Mouse (Mus musculus): ENCODE measurements around the gene Add2. TPM values are rescaled to one million over a fixed set of nuclear protein-coding genes. Genes with fewer than 3 reads are reported as not detected.

The Add2 gene
- polyA plus RNA-seq, 1 experiment from 2014 or later: 8.0 TPM

DNA sequence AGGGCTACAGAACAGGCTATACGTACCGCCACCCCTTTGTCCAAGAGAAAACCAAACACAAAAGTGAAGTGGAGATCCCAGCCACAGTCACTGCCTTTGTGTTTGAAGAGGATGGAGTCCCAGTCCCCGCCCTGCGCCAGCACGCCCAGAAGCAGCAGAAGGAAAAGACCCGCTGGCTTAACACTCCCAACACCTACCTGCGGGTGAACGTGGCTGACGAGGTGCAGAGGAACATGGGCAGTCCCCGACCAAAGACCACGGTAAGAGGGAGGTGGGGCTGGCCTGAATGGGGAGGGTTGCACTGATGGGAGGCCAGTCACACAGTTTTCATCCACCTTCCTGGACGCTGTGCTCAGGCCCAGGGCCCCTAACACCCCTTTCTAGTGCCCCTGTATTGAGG lies 77.6 kb downstream of the Add2 start:
- WGBS: 70% methylated on average over 12 of the region's 12 CpGs
- H3K4me2 ChIP-seq (ENCODE audit: low read depth, low read length): no peak overlapping the region
- no peaks in the 10 kb centered on the region for H3K9me3 ChIP-seq (ENCODE audit: control insufficient read depth, low read length)
- no peaks in the 10 kb centered on the region for H3K4me1 ChIP-seq (ENCODE audit: control insufficient read depth, insufficient read depth, low read length)
- H3K36me3 ChIP-seq (ENCODE audit: control insufficient read depth, insufficient read depth, low read length): no peaks in the 10 kb centered on the region
- no peaks in the 10 kb centered on the region for H3K27me3 ChIP-seq (replicated peaks; ENCODE audit: control insufficient read depth, insufficient read depth, low read length)
- no peak for ATAC-seq
- H3K4me3 ChIP-seq (ENCODE audit: low read length): no peak overlapping the region
- H3K27ac ChIP-seq (ENCODE audit: low read length): no peak overlapping the region
- no peak overlapping the region for H3K9ac ChIP-seq (ENCODE audit: low read depth, low read length)

GRCm38 (mm10) chr6:86107101-86107500 lies 78.6 kb downstream of the Add2 start:
- 91% methylated on average over 4 of the region's 4 CpGs for WGBS
- Histone ChIP-seq H3K9ac (ENCODE audit: low read depth, low read length) (no peak overlapping the region), H3K4me1 (ENCODE audit: control insufficient read depth, insufficient read depth, low read length) (no peaks in the 10 kb centered on the region), H3K27ac (ENCODE audit: low read length) (no peak overlapping the region), H3K4me2 (ENCODE audit: low read depth, low read length) (no peak overlapping the region), H3K9me3 (ENCODE audit: control insufficient read depth, low read length) (no peaks in the 10 kb centered on the region), H3K4me3 (ENCODE audit: low read length) (no peak overlapping the region), H3K36me3 (ENCODE audit: control insufficient read depth, insufficient read depth, low read length) (no peaks in the 10 kb centered on the region), H3K27me3 (replicated peaks; ENCODE audit: control insufficient read depth, insufficient read depth, low read length) (no peaks in the 10 kb centered on the region)
- ATAC-seq: no peak

GRCm38 (mm10) chr6:86115843-86116242 lies 87.4 kb downstream of the Add2 start:
- no peaks in the 10 kb centered on the region for H3K9me3 ChIP-seq (ENCODE audit: control insufficient read depth, low read length)
- no peaks in the 10 kb centered on the region for H3K27me3 ChIP-seq (replicated peaks; ENCODE audit: control insufficient read depth, insufficient read depth, low read length)
- ATAC-seq: no peak
- H3K4me2 ChIP-seq (ENCODE audit: low read depth, low read length): no peak overlapping the region
- no peaks in the 10 kb centered on the region for H3K36me3 ChIP-seq (ENCODE audit: control insufficient read depth, insufficient read depth, low read length)
- H3K27ac ChIP-seq (ENCODE audit: low read length): no peak overlapping the region
- no peak overlapping the region for H3K4me3 ChIP-seq (ENCODE audit: low read length)
- no peak overlapping the region for H3K9ac ChIP-seq (ENCODE audit: low read depth, low read length)
- WGBS: 69% methylated on average over 3 of the region's 3 CpGs
- no peaks in the 10 kb centered on the region for H3K4me1 ChIP-seq (ENCODE audit: control insufficient read depth, insufficient read depth, low read length)

DNA sequence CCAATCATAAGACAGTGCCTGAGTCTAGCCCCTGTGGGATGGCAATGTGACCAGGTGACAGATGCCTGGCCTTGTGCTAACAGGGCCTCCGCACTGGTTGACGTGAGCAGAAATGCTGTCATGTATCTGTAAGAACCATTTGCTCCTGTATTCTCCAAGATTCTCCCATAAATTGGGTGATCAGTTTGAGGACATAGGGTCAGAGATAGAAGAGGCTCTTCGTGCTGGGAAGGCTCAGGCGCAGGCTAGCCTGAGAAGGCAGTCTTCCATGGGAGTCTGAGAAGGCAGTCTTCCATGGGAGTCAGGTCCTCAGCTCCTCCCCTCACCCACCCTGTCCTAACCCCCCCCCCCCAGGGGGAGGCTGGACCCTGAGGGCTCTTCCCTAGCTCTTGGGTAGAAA lies 94.6 kb downstream of the Add2 start:
- Histone ChIP-seq H3K9ac (ENCODE audit: low read depth, low read length) (no peak overlapping the region), H3K4me3 (ENCODE audit: low read length) (no peak overlapping the region), H3K27me3 (replicated peaks; ENCODE audit: control insufficient read depth, insufficient read depth, low read length) (no peaks in the 10 kb centered on the region), H3K4me2 (ENCODE audit: low read depth, low read length) (no peak overlapping the region), H3K27ac (ENCODE audit: low read length) (no peak overlapping the region), H3K36me3 (ENCODE audit: control insufficient read depth, insufficient read depth, low read length) (no peaks in the 10 kb centered on the region), H3K4me1 (ENCODE audit: control insufficient read depth, insufficient read depth, low read length) (no peaks in the 10 kb centered on the region), H3K9me3 (ENCODE audit: control insufficient read depth, low read length) (no peaks in the 10 kb centered on the region)
- ATAC-seq: no peak
- 89% methylated on average over 4 of the region's 4 CpGs for WGBS

DNA sequence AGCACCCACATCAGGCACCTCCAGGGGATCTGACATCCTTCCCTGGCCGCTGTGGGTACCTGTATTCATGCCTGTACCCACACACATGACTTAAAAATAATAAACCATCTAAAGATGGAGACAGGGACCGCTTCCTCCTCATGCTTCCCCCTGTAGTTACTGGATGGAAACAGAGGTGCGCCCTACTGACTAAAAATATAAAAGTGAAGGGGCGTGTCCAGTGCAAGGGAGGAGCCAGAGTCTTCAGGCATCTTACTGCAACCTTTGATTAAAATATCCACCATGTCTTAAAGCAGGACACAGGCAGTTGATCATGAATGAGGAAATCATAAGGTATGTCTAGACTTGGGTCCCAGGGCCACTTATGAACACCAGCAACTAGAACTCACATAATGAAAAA lies 97.3 kb downstream of the Add2 start:
- WGBS: 80% methylated on average over 4 of the region's 4 CpGs
- H3K9me3 ChIP-seq (ENCODE audit: control insufficient read depth, low read length): no peaks in the 10 kb centered on the region
- no peaks in the 10 kb centered on the region for H3K36me3 ChIP-seq (ENCODE audit: control insufficient read depth, insufficient read depth, low read length)
- no peak overlapping the region for H3K27ac ChIP-seq (ENCODE audit: low read length)
- no peak overlapping the region for H3K4me3 ChIP-seq (ENCODE audit: low read length)
- no peak overlapping the region for H3K4me2 ChIP-seq (ENCODE audit: low read depth, low read length)
- H3K27me3 ChIP-seq (replicated peaks; ENCODE audit: control insufficient read depth, insufficient read depth, low read length): no peaks in the 10 kb centered on the region
- no peaks in the 10 kb centered on the region for H3K4me1 ChIP-seq (ENCODE audit: control insufficient read depth, insufficient read depth, low read length)
- no peak overlapping the region for H3K9ac ChIP-seq (ENCODE audit: low read depth, low read length)
- ATAC-seq: no peak

DNA sequence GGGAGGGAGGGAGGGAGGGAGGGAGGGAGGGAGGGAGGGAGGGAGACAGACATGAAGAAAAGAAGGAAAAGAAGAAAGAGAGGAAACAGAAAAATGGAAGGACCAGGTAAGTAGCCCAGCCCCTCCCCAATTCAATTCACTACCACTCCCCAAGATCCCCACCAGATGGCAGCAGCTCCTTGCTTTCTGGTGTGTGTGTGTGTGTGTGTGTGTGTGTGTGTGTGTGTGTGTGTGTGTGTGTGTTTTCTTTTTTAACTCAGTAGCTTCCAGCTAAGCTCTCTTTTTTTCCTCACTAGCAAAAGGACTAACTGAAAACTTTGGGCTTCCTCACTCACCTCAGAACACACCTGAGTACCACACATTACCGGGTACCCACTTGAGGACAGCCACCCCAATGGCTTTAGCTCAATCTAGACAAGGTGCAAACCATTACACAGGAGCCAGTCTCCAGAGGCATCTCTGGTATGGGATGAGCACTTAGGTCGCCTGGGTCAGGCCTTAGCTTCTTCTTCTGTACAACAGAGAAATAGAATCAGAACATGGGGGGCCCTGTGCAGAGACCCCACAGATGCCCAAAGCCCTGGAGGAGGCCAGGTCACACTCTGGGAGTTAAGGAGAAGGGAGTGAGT lies 98.6 kb downstream of the Add2 start:
- no peaks in the 10 kb centered on the region for H3K36me3 ChIP-seq (ENCODE audit: control insufficient read depth, insufficient read depth, low read length)
- ATAC-seq: no peak
- H3K27me3 ChIP-seq (replicated peaks; ENCODE audit: control insufficient read depth, insufficient read depth, low read length): no peaks in the 10 kb centered on the region
- no peak overlapping the region for H3K9ac ChIP-seq (ENCODE audit: low read depth, low read length)
- WGBS: 51% methylated on average over 2 of the region's 2 CpGs
- H3K4me3 ChIP-seq (ENCODE audit: low read length): no peak overlapping the region
- no peaks in the 10 kb centered on the region for H3K4me1 ChIP-seq (ENCODE audit: control insufficient read depth, insufficient read depth, low read length)
- H3K9me3 ChIP-seq (ENCODE audit: control insufficient read depth, low read length): no peaks in the 10 kb centered on the region
- H3K4me2 ChIP-seq (ENCODE audit: low read depth, low read length): no peak overlapping the region
- H3K27ac ChIP-seq (ENCODE audit: low read length): no peak overlapping the region

- Histone ChIP-seq H3K4me3 (ENCODE audit: low read length) (no peak overlapping the region), H3K9me3 (ENCODE audit: control insufficient read depth, low read length) (no peaks in the 10 kb centered on the region), H3K27me3 (replicated peaks; ENCODE audit: control insufficient read depth, insufficient read depth, low read length) (no peaks in the 10 kb centered on the region), H3K27ac (ENCODE audit: low read length) (no peak overlapping the region), H3K4me2 (ENCODE audit: low read depth, low read length) (no peak overlapping the region), H3K9ac (ENCODE audit: low read depth, low read length) (no peak overlapping the region), H3K36me3 (ENCODE audit: control insufficient read depth, insufficient read depth, low read length) (no peaks in the 10 kb centered on the region), H3K4me1 (ENCODE audit: control insufficient read depth, insufficient read depth, low read length) (no peaks in the 10 kb centered on the region)
- ATAC-seq: no peak
- WGBS: 59% methylated on average over 4 of the region's 4 CpGs
Observed at GRCm38 (mm10) chr6:86128504-86128903, 100.0 kb downstream of the Add2 start.

DNA sequence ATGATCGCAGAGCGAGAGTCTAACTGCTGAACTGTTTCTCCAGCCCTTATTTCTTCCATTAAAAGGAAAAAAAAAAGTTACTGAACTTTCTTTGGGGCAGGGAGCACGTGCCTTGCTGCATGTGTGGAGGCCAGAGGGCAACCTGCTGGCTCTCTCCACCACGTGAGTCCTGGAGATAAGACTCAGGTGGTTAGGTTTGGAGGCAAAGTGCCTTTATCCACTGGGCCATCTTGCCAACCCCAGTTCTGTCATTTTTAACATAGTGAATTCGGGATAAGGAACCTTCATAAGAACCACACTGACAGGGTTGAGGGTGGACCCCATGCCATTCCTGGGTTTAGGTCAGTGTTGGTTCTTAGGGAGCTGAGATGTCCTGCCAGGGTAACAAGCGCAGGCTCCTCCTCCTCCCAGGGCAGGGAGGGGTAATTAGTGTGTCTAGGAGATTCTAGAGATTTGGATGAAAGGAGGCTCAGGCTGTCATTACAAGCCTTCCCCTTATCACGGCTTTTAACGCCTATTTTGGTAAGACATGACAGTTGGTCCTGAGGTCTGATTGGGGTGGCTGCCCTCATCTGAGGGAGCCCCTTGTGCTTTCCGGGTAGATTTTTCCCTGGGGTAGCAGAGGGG lies 101.5 kb downstream of the Add2 start:
- Histone ChIP-seq H3K27me3 (replicated peaks; ENCODE audit: control insufficient read depth, insufficient read depth, low read length) (no peaks in the 10 kb centered on the region), H3K27ac (ENCODE audit: low read length) (no peak overlapping the region), H3K4me1 (ENCODE audit: control insufficient read depth, insufficient read depth, low read length) (no peaks in the 10 kb centered on the region), H3K36me3 (ENCODE audit: control insufficient read depth, insufficient read depth, low read length) (no peaks in the 10 kb centered on the region), H3K9ac (ENCODE audit: low read depth, low read length) (no peak overlapping the region), H3K4me3 (ENCODE audit: low read length) (no peak overlapping the region), H3K4me2 (ENCODE audit: low read depth, low read length) (no peak overlapping the region), H3K9me3 (ENCODE audit: control insufficient read depth, low read length) (no peaks in the 10 kb centered on the region)
- 57% methylated on average over 9 of the region's 9 CpGs for WGBS
- ATAC-seq: peak; percentile 75

GRCm38 (mm10) chr6:86133882-86134281 lies 105.4 kb downstream of the Add2 start:
- Histone ChIP-seq H3K4me3 (ENCODE audit: low read length) (no peak overlapping the region), H3K36me3 (ENCODE audit: control insufficient read depth, insufficient read depth, low read length) (no peaks in the 10 kb centered on the region), H3K27ac (ENCODE audit: low read length) (no peak overlapping the region), H3K4me1 (ENCODE audit: control insufficient read depth, insufficient read depth, low read length) (no peaks in the 10 kb centered on the region), H3K9ac (ENCODE audit: low read depth, low read length) (no peak overlapping the region), H3K9me3 (ENCODE audit: control insufficient read depth, low read length) (no peaks in the 10 kb centered on the region), H3K27me3 (replicated peaks; ENCODE audit: control insufficient read depth, insufficient read depth, low read length) (no peaks in the 10 kb centered on the region), H3K4me2 (ENCODE audit: low read depth, low read length) (no peak overlapping the region)
- no peak for ATAC-seq
- 56% methylated on average over 1 of the region's 1 CpGs for WGBS

GRCm38 (mm10) chr6:86136206-86136605 lies 107.7 kb downstream of the Add2 start:
- Histone ChIP-seq H3K27ac (ENCODE audit: low read length) (no peak overlapping the region), H3K9me3 (ENCODE audit: control insufficient read depth, low read length) (no peaks in the 10 kb centered on the region), H3K4me3 (ENCODE audit: low read length) (no peak overlapping the region), H3K4me1 (ENCODE audit: control insufficient read depth, insufficient read depth, low read length) (no peaks in the 10 kb centered on the region), H3K36me3 (ENCODE audit: control insufficient read depth, insufficient read depth, low read length) (no peaks in the 10 kb centered on the region), H3K4me2 (ENCODE audit: low read depth, low read length) (no peak overlapping the region), H3K27me3 (replicated peaks; ENCODE audit: control insufficient read depth, insufficient read depth, low read length) (no peaks in the 10 kb centered on the region), H3K9ac (ENCODE audit: low read depth, low read length) (no peak overlapping the region)
- ATAC-seq: no peak
- 85% methylated on average over 3 of the region's 3 CpGs for WGBS

Data from intestine, embryonic 16.5 days (tissue).